Mouse (Mus musculus): Measurements from ENCODE around the gene Arid5a. TPM values are rescaled to one million over a fixed set of nuclear protein-coding genes. Genes with fewer than 3 reads are reported as not detected.
A peak's percentile ranks its signal among the peaks of the same experiment; 100 is the strongest.

Gene Arid5a
- total RNA-seq, 2 experiments from 2014 or later, result 7.0 to 11.1 TPM

DNA sequence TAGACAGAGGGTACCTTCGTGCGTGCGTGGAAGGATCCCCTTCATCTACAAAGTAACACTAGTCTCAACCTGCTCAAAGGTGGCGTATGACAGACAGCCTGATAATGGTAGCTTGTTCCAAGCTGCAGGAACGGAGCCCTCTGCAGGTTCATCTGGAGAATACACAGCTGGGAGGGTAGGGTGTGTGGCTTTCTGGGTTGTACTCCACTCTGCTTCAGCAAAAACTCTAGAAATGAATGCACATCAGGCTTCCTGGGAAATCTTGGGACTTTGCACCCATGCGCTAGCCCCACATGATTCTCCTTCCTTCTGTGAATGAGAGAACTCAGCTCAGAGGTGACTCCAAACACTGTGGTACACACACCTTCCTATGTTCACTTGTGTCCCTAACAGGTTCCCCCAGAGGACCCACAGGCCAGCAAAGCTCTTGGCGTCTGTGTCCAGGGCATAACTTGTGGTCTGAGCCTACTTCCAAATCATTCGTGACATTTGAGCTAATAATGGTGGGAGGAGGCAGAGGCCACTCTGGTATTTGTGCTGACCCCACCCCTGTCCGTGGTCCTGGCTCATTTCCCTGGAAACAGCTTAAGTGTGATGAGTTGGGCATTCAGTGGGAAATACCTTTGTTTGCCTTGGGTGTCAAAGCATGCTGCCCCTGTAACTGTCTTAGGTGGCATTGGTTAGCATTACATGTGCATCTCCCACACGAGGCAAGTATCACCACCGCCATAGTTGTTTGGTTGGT is 14.5 kb downstream of the Arid5a start:
- intact Hi-C loops (cut with DNase I), result no loop called here
- DNase-seq (ENCODE audit: low spot score), result no peak

GRCm38 (mm10) chr1:36323076-36323475 is 15.5 kb downstream of the Arid5a start:
- no peak for DNase-seq (ENCODE audit: low spot score)
- intact Hi-C loops (cut with DNase I), result no loop called here

GRCm38 (mm10) chr1:36323746-36324448 is 16.4 kb downstream of the Arid5a start:
- DNase-seq (ENCODE audit: low spot score), result no peak

DNA sequence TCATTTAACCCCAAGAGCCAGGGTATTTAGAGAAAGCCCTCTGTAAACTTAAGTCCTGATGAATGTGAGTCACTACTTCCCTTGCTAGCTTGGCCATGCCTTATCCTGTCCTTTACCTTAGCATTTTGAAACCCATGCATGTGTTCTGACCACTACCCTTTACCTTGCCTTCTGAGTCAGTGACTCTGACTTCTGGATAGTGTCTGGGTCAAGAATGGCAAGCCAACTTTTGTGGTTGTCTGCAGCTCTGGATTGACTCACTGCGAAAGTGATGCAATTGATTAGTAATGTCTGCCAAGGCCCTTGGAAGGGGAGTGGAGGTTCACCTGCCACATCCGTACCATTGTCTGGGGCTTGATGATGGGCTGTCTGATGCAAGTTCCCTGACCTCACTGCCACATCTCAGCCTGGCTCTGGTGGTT is 18.4 kb downstream of the Arid5a start:
- intact Hi-C loops (cut with DNase I), result loop anchor here (2.0 kb wide), 2 partner anchors 167 to 175 kb away; no protein-coding TSS in a partner anchor
- DNase-seq (ENCODE audit: low spot score), result no peak

More at GRCm38 (mm10) chr1:36323746-36324448, 16.4 kb downstream of the Arid5a start:
- intact Hi-C loops (cut with DNase I), result loop anchor here (2.0 kb wide), 2 partner anchors 169 to 177 kb away; no protein-coding TSS in a partner anchor

GRCm38 (mm10) chr1:36326815-36327214 is 19.3 kb downstream of the Arid5a start:
- intact Hi-C loops (cut with DNase I), result no loop called here
- no peak for DNase-seq (ENCODE audit: low spot score)

DNA sequence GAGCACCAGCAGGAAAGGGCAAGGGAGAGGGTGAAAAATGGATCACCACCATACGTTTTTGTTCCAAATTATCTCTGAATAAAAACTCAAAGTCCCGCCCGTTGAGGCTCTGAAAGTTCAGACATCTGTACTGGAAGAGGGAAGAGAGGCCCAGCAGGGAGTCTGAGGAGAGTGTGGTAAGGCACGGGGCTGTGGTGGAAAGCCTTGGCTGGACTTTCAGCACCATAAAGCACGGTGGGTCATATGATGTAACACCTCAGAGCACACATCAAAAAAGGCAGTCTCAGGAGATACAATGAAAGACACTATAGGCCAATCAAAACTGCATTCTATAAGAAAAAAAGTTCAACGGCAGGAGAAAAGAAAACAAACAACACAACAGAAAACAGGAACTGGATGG is 24.2 kb downstream of the Arid5a start:
- no peak for DNase-seq (ENCODE audit: low spot score)
- intact Hi-C loops (cut with DNase I), result no loop called here

GRCm38 (mm10) chr1:36332955-36333887 is 25.7 kb downstream of the Arid5a start:
- DNase-seq (ENCODE audit: low spot score), result no peak
- intact Hi-C loops (cut with DNase I), result no loop called here

DNA sequence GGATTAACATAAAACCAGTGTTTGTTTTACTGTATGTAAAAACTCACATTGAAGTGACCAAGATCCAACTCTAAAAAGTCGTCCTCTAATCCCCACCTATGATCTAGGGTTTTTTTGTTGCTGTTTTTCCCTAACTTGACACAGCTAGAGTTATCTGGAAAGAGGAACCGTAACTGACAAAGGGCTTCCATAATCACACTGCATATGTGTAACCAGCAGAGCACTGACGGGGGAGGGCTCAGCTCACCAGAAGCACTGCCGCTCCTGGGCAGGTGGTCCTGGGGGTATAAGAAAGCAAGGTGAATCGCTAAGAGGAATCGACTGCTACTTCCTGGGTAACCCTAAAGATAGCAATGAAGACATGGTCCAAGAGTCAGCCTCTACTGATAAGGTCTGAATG is 35.0 kb downstream of the Arid5a start:
- DNase-seq (ENCODE audit: low spot score), result no peak
- intact Hi-C loops (cut with DNase I), result no loop called here

GRCm38 (mm10) chr1:36352351-36352750 is 44.8 kb downstream of the Arid5a start:
- intact Hi-C loops (cut with DNase I), result no loop called here

DNA sequence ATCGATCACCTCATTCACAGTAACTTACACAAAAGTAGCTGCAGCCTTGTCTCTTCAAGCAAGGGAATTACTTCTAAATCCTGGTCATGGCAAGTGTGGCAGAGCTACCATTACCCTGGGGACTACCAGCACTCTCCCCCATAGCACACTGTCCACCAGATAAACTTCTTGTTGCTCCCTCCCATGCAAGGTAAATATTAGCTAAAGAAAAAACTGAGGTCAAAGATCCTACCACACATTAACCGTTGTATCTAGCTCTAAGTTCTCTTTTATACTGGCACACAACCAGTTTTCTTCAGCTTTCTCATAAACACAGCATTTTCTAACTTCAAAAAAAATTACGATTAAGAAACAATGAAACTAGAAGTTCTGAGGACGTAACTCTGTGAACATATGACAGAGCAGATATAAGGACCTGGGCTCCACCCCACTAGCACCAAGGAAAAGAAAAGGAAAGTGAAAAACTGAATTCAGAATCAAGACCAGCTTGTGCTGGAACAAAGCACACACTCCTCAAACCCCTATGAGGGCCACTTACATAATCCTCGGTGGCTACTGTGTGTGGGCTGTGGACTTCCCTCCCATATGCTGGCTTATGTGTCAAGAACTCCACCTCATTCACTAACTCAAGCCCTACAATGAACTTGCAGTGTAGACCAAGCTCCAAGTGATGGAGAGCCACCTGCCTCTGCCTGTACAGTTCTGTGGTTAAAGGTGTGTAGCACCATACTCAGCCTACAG is 49.6 kb downstream of the Arid5a start:
- intact Hi-C loops (cut with DNase I), result no loop called here
- no peak for DNase-seq (ENCODE audit: low spot score)

More at GRCm38 (mm10) chr1:36352351-36352750, 44.8 kb downstream of the Arid5a start:
- no peak for DNase-seq (ENCODE audit: low spot score)

- DNase-seq (ENCODE audit: low spot score), result no peak
These were observed 60.2 kb downstream of the Arid5a start for GRCm38 (mm10) chr1:36367698-36368097.

DNA sequence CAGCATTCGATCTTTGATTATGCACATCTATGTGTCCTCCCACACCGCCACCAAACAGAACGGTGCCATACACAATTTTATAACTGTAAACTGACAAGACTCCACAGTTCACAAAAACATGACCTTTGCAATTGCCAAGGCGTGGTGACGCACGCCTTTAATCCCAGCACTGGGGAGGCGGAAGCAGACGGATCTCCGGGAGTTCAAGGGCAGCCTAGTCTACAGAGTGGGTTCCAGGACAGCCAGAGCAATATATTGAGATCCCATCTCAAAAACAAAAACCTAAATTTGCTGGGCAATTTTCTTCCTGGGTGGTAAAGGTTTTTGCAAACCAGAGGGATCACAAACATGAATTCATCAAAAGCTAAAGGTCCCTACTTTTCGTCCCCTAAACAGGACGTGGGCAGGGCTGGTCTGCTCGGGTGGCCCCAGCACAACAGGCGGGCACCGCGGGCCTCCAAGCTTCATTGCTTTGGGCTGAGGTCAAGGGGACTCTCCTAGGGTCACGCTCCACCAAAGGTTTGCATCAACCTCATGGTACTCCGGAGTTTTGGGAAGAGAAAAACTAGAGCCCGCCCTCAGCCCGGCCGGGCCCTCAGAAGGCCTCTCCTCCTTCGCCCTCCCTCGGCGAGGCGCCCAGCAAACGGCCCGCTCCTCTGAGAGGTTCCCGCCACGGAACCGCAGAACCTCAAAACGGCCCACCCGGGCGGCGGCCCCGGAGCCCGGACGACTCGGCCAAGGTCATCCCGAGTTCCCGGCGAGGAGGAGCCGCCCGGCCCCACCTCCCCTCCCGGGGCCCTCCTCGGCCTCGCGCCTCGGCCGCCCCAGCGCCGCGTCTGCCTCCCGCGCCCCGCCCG is 60.8 kb downstream of the Arid5a start:
- DNase-seq (ENCODE audit: low spot score), result no peak
- intact Hi-C loops (cut with DNase I), result loop anchor here (10.0 kb wide), 1 partner anchor 336 kb away; no protein-coding TSS in a partner anchor

More at GRCm38 (mm10) chr1:36367698-36368097, 60.2 kb downstream of the Arid5a start:
- intact Hi-C loops (cut with DNase I), result loop anchor here (10.0 kb wide), 1 partner anchor 337 kb away; no protein-coding TSS in a partner anchor

DNA sequence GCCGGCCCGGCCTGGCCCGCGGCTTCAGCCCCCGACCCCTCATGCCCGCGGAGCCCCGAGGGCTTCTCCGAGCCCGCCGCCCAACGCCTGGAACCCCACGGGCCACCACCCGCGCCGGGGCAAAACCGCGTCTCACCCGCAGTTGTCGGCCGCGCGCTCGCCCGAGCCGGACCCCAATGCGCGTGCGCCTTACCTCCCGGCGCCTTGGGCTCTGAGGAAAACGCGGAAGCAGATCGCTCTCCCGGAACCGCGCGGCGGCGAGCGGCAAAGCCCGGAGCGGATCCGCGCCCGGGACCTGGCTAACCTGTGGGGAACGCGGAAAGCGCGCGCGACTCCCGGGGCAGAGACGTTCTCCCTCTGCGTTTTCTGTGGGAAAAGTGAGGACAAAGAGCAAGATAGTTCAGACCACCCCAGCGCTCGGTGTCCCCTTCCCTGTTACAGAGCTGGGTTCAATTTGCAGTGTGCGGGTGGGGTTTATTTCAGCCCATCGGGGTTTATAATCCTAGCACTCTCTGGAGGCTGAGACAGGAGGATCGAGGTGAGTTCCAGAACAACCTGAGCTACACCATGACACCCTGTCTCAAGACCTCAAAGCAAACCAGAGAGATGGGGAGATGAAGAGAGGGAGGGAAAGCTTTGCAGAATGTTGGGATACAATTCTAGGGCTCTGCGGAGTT is 61.6 kb downstream of the Arid5a start, which contains the start of gene Kansl3:
Kansl3 (minus strand) TSS at position 213 of the 677 bp plus-strand sequence.
- DNase-seq (ENCODE audit: low spot score), result peak; percentile 80
- intact Hi-C loops (cut with DNase I), result loop anchor here (1.0 to 10.0 kb wide), 2 partner anchors 102 to 336 kb away; partner anchors contain the start of gene Cnnm4

GRCm38 (mm10) chr1:36370918-36371317 is 63.4 kb downstream of the Arid5a start:
- DNase-seq (ENCODE audit: low spot score), result no peak
- intact Hi-C loops (cut with DNase I), result no loop called here

- DNase-seq (ENCODE audit: low spot score), result no peak
- intact Hi-C loops (cut with DNase I), result no loop called here
These were observed 64.7 kb downstream of the Arid5a start, which contains the start of gene Fer1l5 for GRCm38 (mm10) chr1:36371934-36372845. Fer1l5 (plus strand) TSS chr1:36372291.

Data from heart, postnatal 25 days (tissue).